Mouse (Mus musculus) skeletal muscle tissue, postnatal 0 days (tissue): ENCODE results near the gene Fam83b. TPM values are rescaled to one million over a fixed set of nuclear protein-coding genes. Genes with fewer than 3 reads are reported as not detected.

Source experiments
- polyA plus RNA-seq: library from polyadenylated mRNA; unstranded; fragments of >200 nt; fragmentation: Nextera tagmentation; extraction: Ambion mirVana; gene quantifications from 2 replicates; pipeline ENCODE4 v1.2.1, GENCODE M21; 2015

The Fam83b gene
- polyA plus RNA-seq: 0.19 TPM in 1 of 2 replicates, not detected in the other

GRCm38 (mm10) chr9:76566515-76567280 is at the start of gene Fam83b:
Gene Fam83b, minus strand, starts transcription at chr9:76567116.

Other genes starting within 250 kb of the Fam83b start
- 0.06 and 0.11 TPM in 2 replicates for gene Hcrtr2, start 243.3 kb downstream of the Fam83b start, polyA plus RNA-seq